Mouse (Mus musculus) intestine, embryonic 16.5 days (tissue): ENCODE results near the gene Zbtb7a. TPM values are rescaled to one million over a fixed set of nuclear protein-coding genes. Genes with fewer than 3 reads are reported as not detected.
"Not testable (repeated sequence)": the region's sequence is repeated elsewhere in the genome, so short reads cannot be mapped to it uniquely, and the experiment has no call there.

Source experiments
- ATAC-seq: fragments of 200-750 bp; cut with Nextera tagmentation; 2 replicates; pipeline ENCODE4 v1.8.0; 2017; ENCODE audit warnings: moderate TSS enrichment, moderate library complexity
- H3K27ac ChIP-seq: fragments of 300-500 bp; sonication (generic); 2 replicates; pipeline ENCODE4 v1.5.1; 2014; ENCODE audit warnings: mild to moderate bottlenecking, low read length
- H3K27me3 ChIP-seq: fragments of 300-500 bp; sonication (generic); replicated peaks from 2 replicates; pipeline ENCODE4 v1.6.1; 2014; ENCODE audit warnings: low read length, control low read depth, mixed read lengths; ENCODE audit not compliant: control insufficient read depth, insufficient read depth
- H3K36me3 ChIP-seq: fragments of 300-500 bp; sonication (generic); 2 replicates; pipeline ENCODE4 v1.6.1; 2014; ENCODE audit warnings: low read length, control low read depth; ENCODE audit not compliant: control insufficient read depth, insufficient read depth
- H3K4me1 ChIP-seq: fragments of 300-500 bp; sonication (generic); 2 replicates; pipeline ENCODE4 v1.6.1; 2014; ENCODE audit warnings: low read length, control low read depth, mixed read lengths; ENCODE audit not compliant: control insufficient read depth, insufficient read depth
- H3K4me2 ChIP-seq: fragments of 300-500 bp; sonication (generic); 2 replicates; pipeline ENCODE4 v1.6.1; 2014; ENCODE audit warnings: low read depth, low read length, control low read depth
- H3K4me3 ChIP-seq: fragments of 300-500 bp; sonication (generic); 2 replicates; pipeline ENCODE4 v1.5.1; 2014; ENCODE audit warnings: mild to moderate bottlenecking, low read length
- H3K9ac ChIP-seq: fragments of 300-500 bp; sonication (generic); 2 replicates; pipeline ENCODE4 v1.6.1; 2014; ENCODE audit warnings: low read depth, low read length
- H3K9me3 ChIP-seq: fragments of 300-500 bp; sonication (generic); 2 replicates; pipeline ENCODE4 v1.6.1; 2016; ENCODE audit warnings: low read length, control low read depth; ENCODE audit not compliant: control insufficient read depth
- whole genome bisulfite sequencing: fragments of 180-500 bp; shearing (Covaris S2); extraction: QIAGEN DNeasy Blood & Tissue Kit; methylation state at CpG from one replicate; pipeline ENCODE4 v1.1.7; 2014; 5-methylcytosine and 5-hydroxymethylcytosine counted together
- polyA plus RNA-seq: library from polyadenylated mRNA; unstranded; fragments of >200 nt; fragmentation: Nextera tagmentation; extraction: Ambion mirVana; gene quantifications from 2 replicates; pipeline ENCODE4 v1.2.1, GENCODE M21; 2015

Zbtb7a gene
- polyA plus RNA-seq, 1 experiment from 2014 or later: 47.4 TPM

- 72% methylated on average over 8 of the region's 8 CpGs for WGBS
- Histone ChIP-seq H3K9ac (no peak overlapping the region), H3K4me1 (peaks cover 36% of the 10 kb centered on the region), H3K27me3 (no peaks in the 10 kb centered on the region), H3K9me3 (no peaks in the 10 kb centered on the region), H3K4me3 (no peak overlapping the region), H3K36me3 (peaks cover 22% of the 10 kb centered on the region), H3K4me2 (no peak overlapping the region), H3K27ac (no peak overlapping the region)
- no peak for ATAC-seq
Observed at GRCm38 (mm10) chr10:81161602-81162317, 26.7 kb downstream of the Zbtb7a start.

GRCm38 (mm10) chr10:81162318-81162652 lies 27.3 kb downstream of the Zbtb7a start:
- no peak overlapping the region for H3K9ac ChIP-seq
- no peaks in the 10 kb centered on the region for H3K27me3 ChIP-seq
- WGBS: 66% methylated on average over 2 of the region's 2 CpGs
- no peak overlapping the region for H3K27ac ChIP-seq
- peaks cover 37% of the 10 kb centered on the region for H3K4me1 ChIP-seq
- H3K36me3 ChIP-seq: peaks cover 17% of the 10 kb centered on the region
- ATAC-seq: 0 out of 2 replicates have a peak, but pooled peaks have one; percentile 11
- H3K4me3 ChIP-seq: no peak overlapping the region
- no peaks in the 10 kb centered on the region for H3K9me3 ChIP-seq
- no peak overlapping the region for H3K4me2 ChIP-seq

GRCm38 (mm10) chr10:81165118-81165517 lies 30.1 kb downstream of the Zbtb7a start:
- WGBS: 73% methylated on average over 8 of the region's 8 CpGs
- no peak overlapping the region for H3K27ac ChIP-seq
- no peak for ATAC-seq
- no peaks in the 10 kb centered on the region for H3K27me3 ChIP-seq
- H3K4me3 ChIP-seq: no peak overlapping the region
- no peak overlapping the region for H3K9ac ChIP-seq
- H3K4me1 ChIP-seq: peaks cover 31% of the 10 kb centered on the region
- H3K4me2 ChIP-seq: no peak overlapping the region
- H3K9me3 ChIP-seq: no peaks in the 10 kb centered on the region
- peaks cover 6% of the 10 kb centered on the region; the same call in 1 of the 2 replicates for H3K36me3 ChIP-seq

- no peaks in the 10 kb centered on the region for H3K27me3 ChIP-seq
- H3K36me3 ChIP-seq: peaks cover 6% of the 10 kb centered on the region; the same call in 1 of the 2 replicates
- peak; percentile 89 for ATAC-seq
- WGBS: under 1% methylated on average over 58 of the region's 64 CpGs
- H3K27ac ChIP-seq: peak within 1 kb of the TSS; percentile 84
- peak within 1 kb of the TSS; percentile 81 for H3K4me2 ChIP-seq
- H3K4me1 ChIP-seq: peaks cover 27% of the 10 kb centered on the region
- peak within 1 kb of the TSS; percentile 92 for H3K4me3 ChIP-seq
- H3K9ac ChIP-seq: peak within 1 kb of the TSS; percentile 88
- no peaks in the 10 kb centered on the region for H3K9me3 ChIP-seq
Observed at GRCm38 (mm10) chr10:81167200-81168086, 32.4 kb downstream of the Zbtb7a start, which contains the start of gene Pias4. Gene Pias4, minus strand, starts transcription at chr10:81167923.

GRCm38 (mm10) chr10:81168087-81168431 lies 33.0 kb downstream of the Zbtb7a start:
- Histone ChIP-seq H3K27me3 (no peaks in the 10 kb centered on the region), H3K27ac (peak overlapping the region; percentile 84), H3K9ac (peak overlapping the region; percentile 71)

GRCm38 (mm10) chr10:81168521-81169244 lies 33.7 kb downstream of the Zbtb7a start:
- ATAC-seq: peak; percentile 39
- WGBS: 2% methylated on average over 29 of the region's 29 CpGs

More at GRCm38 (mm10) chr10:81168087-81168431, 33.0 kb downstream of the Zbtb7a start:
- Histone ChIP-seq H3K36me3 (peaks cover 3% of the 10 kb centered on the region; the same call in 1 of the 2 replicates), H3K4me3 (peak overlapping the region; percentile 55), H3K9me3 (no peaks in the 10 kb centered on the region), H3K4me2 (peak overlapping the region; percentile 81), H3K4me1 (peaks cover 23% of the 10 kb centered on the region)
- peak; percentile 65 for ATAC-seq
- 5% methylated on average over 5 of the region's 5 CpGs for WGBS

GRCm38 (mm10) chr10:81169411-81169900 lies 34.4 kb downstream of the Zbtb7a start:
- H3K9me3 ChIP-seq, H3K4me3 ChIP-seq, H3K9ac ChIP-seq, ATAC-seq, H3K4me2 ChIP-seq, H3K36me3 ChIP-seq, H3K27me3 ChIP-seq: not testable (repeated sequence)
- Histone ChIP-seq H3K27ac (0 out of 2 replicates have a peak overlapping the region, but pooled peaks have one; percentile 6), H3K4me1 (peaks cover 33% of the 10 kb centered on the region)
- WGBS: 37% methylated on average over 7 of the region's 14 CpGs

More at GRCm38 (mm10) chr10:81168521-81169244, 33.7 kb downstream of the Zbtb7a start:
- Histone ChIP-seq H3K4me3 (peak overlapping the region; percentile 55), H3K36me3 (peaks cover 3% of the 10 kb centered on the region; the same call in 1 of the 2 replicates), H3K4me2 (peak overlapping the region; percentile 81), H3K4me1 (peaks cover 29% of the 10 kb centered on the region), H3K9me3 (no peaks in the 10 kb centered on the region), H3K27ac (peak overlapping the region; percentile 84), H3K9ac (peak overlapping the region; percentile 71), H3K27me3 (no peaks in the 10 kb centered on the region)

- peak overlapping the region; percentile 75 for H3K27ac ChIP-seq
- 0 out of 2 replicates have a peak overlapping the region, but pooled peaks have one; percentile 2 for H3K4me3 ChIP-seq
- H3K27me3 ChIP-seq: no peaks in the 10 kb centered on the region
- H3K9ac ChIP-seq: peak overlapping the region; percentile 51
- peaks cover 6% of the 10 kb centered on the region for H3K36me3 ChIP-seq
- H3K9me3 ChIP-seq: no peaks in the 10 kb centered on the region
- peak; percentile 16 for ATAC-seq
- peak overlapping the region; percentile 42 for H3K4me2 ChIP-seq
- peaks cover 37% of the 10 kb centered on the region for H3K4me1 ChIP-seq
- 3% methylated on average over 21 of the region's 21 CpGs for WGBS
Observed at GRCm38 (mm10) chr10:81173132-81173531, 38.1 kb downstream of the Zbtb7a start.
